Mouse (Mus musculus) ES-Bruce4 (cell line): ENCODE measurements around the gene Arcn1. TPM values are rescaled to one million over a fixed set of nuclear protein-coding genes. Genes with fewer than 3 reads are reported as not detected.

Source experiments
- H3K27ac ChIP-seq: 2 replicates; pipeline ENCODE4 v1.5.1; 2012; ENCODE audit warnings: low read length, inconsistent platforms; ENCODE audit not compliant: insufficient read depth
- H3K27me3 ChIP-seq: 2 replicates; pipeline ENCODE4 v1.6.1; 2012; ENCODE audit warnings: mild to moderate bottlenecking, low read length, inconsistent platforms; ENCODE audit not compliant: control insufficient read depth, poor library complexity, insufficient read depth, severe bottlenecking
- H3K36me3 ChIP-seq: 2 replicates; pipeline ENCODE4 v1.6.1; 2012; ENCODE audit warnings: inconsistent platforms, mild to moderate bottlenecking, low read length, moderate library complexity; ENCODE audit not compliant: control insufficient read depth, poor library complexity, insufficient read depth, severe bottlenecking
- H3K4me1 ChIP-seq: one replicate; pipeline ENCODE4 v1.8.1; 2011; ENCODE audit warnings: low read length; ENCODE audit not compliant: control insufficient read depth, insufficient read depth
- H3K4me3 ChIP-seq: 2 replicates; pipeline ENCODE4 v1.5.1; 2011; ENCODE audit warnings: low read depth, mild to moderate bottlenecking, low read length
- H3K9ac ChIP-seq: 2 replicates; pipeline ENCODE4 v1.6.1; 2012; ENCODE audit warnings: low read depth, mild to moderate bottlenecking, inconsistent platforms; ENCODE audit not compliant: poor library complexity, severe bottlenecking
- H3K9me3 ChIP-seq: replicated peaks from 2 replicates; pipeline ENCODE4 v1.6.1; 2012; ENCODE audit warnings: mild to moderate bottlenecking, low read length, inconsistent platforms; ENCODE audit not compliant: control insufficient read depth, poor library complexity, insufficient read depth, severe bottlenecking
- CTCF ChIP-seq: IDR thresholded peaks from one replicate; pipeline ENCODE4 v1.8.1; 2011; ENCODE audit warnings: low read depth, low read length
- EP300 ChIP-seq: IDR thresholded peaks from 2 replicates; pipeline ENCODE4 v1.6.1; 2011; ENCODE audit warnings: low read depth, low read length; ENCODE audit not compliant: insufficient read depth
- POLR2A ChIP-seq: IDR thresholded peaks from one replicate; pipeline ENCODE4 v1.8.1; 2011; ENCODE audit warnings: low read length; ENCODE audit not compliant: insufficient read depth
- polyA plus RNA-seq: library from polyadenylated mRNA; stranded (reverse); fragments of >200 nt; gene quantifications from 2 replicates; pipeline ENCODE4 v1.2.4, GENCODE M21; 2011; ENCODE audit warnings: low read depth; ENCODE audit not compliant: missing spikeins, insufficient read depth, insufficient read length

Gene Arcn1
- polyA plus RNA-seq, result 259 and 291 TPM in 2 replicates

GRCm38 (mm10) chr9:44767101-44768028 lies at the start of gene Arcn1, which contains the start of gene Ift46:
Gene Arcn1 (minus strand): TSS chr9:44767845.
Gene Ift46 (plus strand): TSS chr9:44767908.
- Histone ChIP-seq H3K4me3 (peak within 1 kb of the TSS; percentile 91), H3K36me3 (no peaks in the 10 kb centered on the region; the same call in 1 of the 2 replicates), H3K27me3 (no peaks in the 10 kb centered on the region), H3K4me1 (peaks cover 3% of the 10 kb centered on the region), H3K27ac (peak within 1 kb of the TSS; percentile 81), H3K9me3 (no peaks in the 10 kb centered on the region), H3K9ac (peak within 1 kb of the TSS; percentile 97)
- TF ChIP-seq POLR2A (peak; percentile 34), CTCF (no peak)

GRCm38 (mm10) chr9:44814179-44814578 lies 46.5 kb upstream of the Arcn1 start:
- Histone ChIP-seq H3K36me3 (peaks cover 80% of the 10 kb centered on the region), H3K27me3 (no peaks in the 10 kb centered on the region), H3K9ac (no peak overlapping the region), H3K27ac (no peak overlapping the region), H3K4me3 (no peak overlapping the region), H3K4me1 (no peaks in the 10 kb centered on the region), H3K9me3 (no peaks in the 10 kb centered on the region)
- TF ChIP-seq EP300 (no peak), POLR2A (no peak), CTCF (no peak)

GRCm38 (mm10) chr9:44810316-44810715 lies 42.7 kb upstream of the Arcn1 start:
- H3K27ac ChIP-seq, result no peak overlapping the region
- H3K9me3 ChIP-seq, result no peaks in the 10 kb centered on the region
- no peak overlapping the region for H3K4me3 ChIP-seq
- peaks cover 74% of the 10 kb centered on the region for H3K36me3 ChIP-seq
- H3K4me1 ChIP-seq, result no peaks in the 10 kb centered on the region
- H3K27me3 ChIP-seq, result no peaks in the 10 kb centered on the region
- TF ChIP-seq EP300 (no peak), CTCF (no peak), POLR2A (no peak)
- no peak overlapping the region for H3K9ac ChIP-seq

- Histone ChIP-seq H3K4me3 (no peak overlapping the region), H3K27ac (no peak overlapping the region), H3K27me3 (no peaks in the 10 kb centered on the region), H3K9me3 (no peaks in the 10 kb centered on the region), H3K4me1 (no peaks in the 10 kb centered on the region), H3K36me3 (peaks cover 50% of the 10 kb centered on the region), H3K9ac (no peak overlapping the region)
- TF ChIP-seq EP300 (no peak), POLR2A (no peak), CTCF (no peak)
Measured at GRCm38 (mm10) chr9:44807778-44808177, 40.1 kb upstream of the Arcn1 start.

- Histone ChIP-seq H3K27me3 (no peaks in the 10 kb centered on the region), H3K4me3 (no peak overlapping the region), H3K9me3 (no peaks in the 10 kb centered on the region), H3K27ac (no peak overlapping the region), H3K36me3 (peaks cover 44% of the 10 kb centered on the region), H3K4me1 (no peaks in the 10 kb centered on the region), H3K9ac (no peak overlapping the region)
- TF ChIP-seq EP300, result no peak
- TF ChIP-seq POLR2A, result no peak
- TF ChIP-seq CTCF, result no peak
Measured at GRCm38 (mm10) chr9:44807141-44807540, 39.5 kb upstream of the Arcn1 start.

GRCm38 (mm10) chr9:44805536-44805935 lies 37.9 kb upstream of the Arcn1 start:
- Histone ChIP-seq H3K9ac (no peak overlapping the region), H3K27ac (no peak overlapping the region), H3K4me3 (no peak overlapping the region), H3K36me3 (peaks cover 33% of the 10 kb centered on the region), H3K4me1 (no peaks in the 10 kb centered on the region), H3K27me3 (no peaks in the 10 kb centered on the region), H3K9me3 (no peaks in the 10 kb centered on the region)
- TF ChIP-seq POLR2A (no peak), EP300 (no peak), CTCF (no peak)
